Mouse (Mus musculus): ENCODE measurements around the gene 4933412E24Rik. TPM values are rescaled to one million over a fixed set of nuclear protein-coding genes. Genes with fewer than 3 reads are reported as not detected.

Gene 4933412E24Rik
- polyA plus RNA-seq (2015; fragmentation: Nextera tagmentation; extraction: Ambion mirVana) = not detected in 2 replicates

DNA sequence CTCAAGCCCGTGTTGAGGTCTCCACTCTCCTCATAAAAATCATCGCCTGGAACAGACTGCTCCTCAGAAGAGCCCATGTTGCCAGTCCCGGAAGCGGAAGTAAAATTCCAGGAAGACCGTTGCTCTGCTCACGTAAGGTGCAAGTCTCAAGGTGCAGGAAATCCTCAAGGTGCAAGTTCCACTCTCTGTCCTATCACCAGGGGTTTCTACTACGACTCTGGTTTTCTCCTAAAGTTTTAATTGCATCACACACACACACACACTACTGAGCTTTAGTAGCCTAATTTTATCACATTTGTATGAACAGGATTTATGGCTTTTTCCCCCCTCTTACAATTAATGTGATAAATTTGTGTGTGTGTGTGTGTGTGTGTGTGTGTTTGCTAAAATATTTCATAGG lies at the start of gene 4933412E24Rik:
4933412E24Rik (minus strand) TSS at position 101 of the 400 bp plus-strand sequence.
- H3K9me3 ChIP-seq (ENCODE audit: low read length) = no peaks in the 10 kb centered on the region
- no peak within 1 kb of the TSS for H3K4me2 ChIP-seq (replicated peaks; ENCODE audit: low read depth, low read length)
- no peaks in the 10 kb centered on the region for H3K27me3 ChIP-seq (ENCODE audit: insufficient read depth, low read length)
- no peak within 1 kb of the TSS for H3K9ac ChIP-seq (replicated peaks; ENCODE audit: low read length)
- no peaks in the 10 kb centered on the region for H3K36me3 ChIP-seq (ENCODE audit: insufficient read depth, low read length)
- ATAC-seq (ENCODE audit: low FRiP score, low TSS enrichment) = no peak
- H3K4me1 ChIP-seq (ENCODE audit: insufficient read depth, low read length) = no peaks in the 10 kb centered on the region
- 82% methylated on average over 7 of the region's 7 CpGs for WGBS
- no peak within 1 kb of the TSS for H3K27ac ChIP-seq (ENCODE audit: low read length)
- no peak within 1 kb of the TSS for H3K4me3 ChIP-seq (ENCODE audit: low read length)

DNA sequence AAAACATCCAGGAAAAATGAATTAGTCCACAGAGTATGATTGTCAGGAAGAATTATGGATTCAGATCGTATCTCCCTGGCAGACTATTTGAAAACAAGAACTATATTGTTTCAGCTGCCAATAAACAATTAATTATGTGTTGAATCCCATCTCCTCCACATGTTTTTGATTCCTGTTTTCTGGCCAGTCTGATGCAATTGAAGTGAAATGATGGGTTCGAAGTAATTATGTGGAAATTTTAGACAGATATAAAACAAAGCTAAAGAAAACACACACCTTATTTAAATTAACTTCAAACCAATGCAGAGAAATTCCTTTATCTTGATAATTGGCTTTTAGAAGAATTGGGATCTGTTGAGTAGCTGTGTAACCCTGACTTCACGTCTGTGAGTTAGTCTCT lies 14.3 kb upstream of the 4933412E24Rik start:
- Histone ChIP-seq H3K36me3 (ENCODE audit: insufficient read depth, low read length) (no peaks in the 10 kb centered on the region), H3K4me1 (ENCODE audit: insufficient read depth, low read length) (no peaks in the 10 kb centered on the region), H3K4me2 (replicated peaks; ENCODE audit: low read depth, low read length) (no peak overlapping the region), H3K27me3 (ENCODE audit: insufficient read depth, low read length) (no peaks in the 10 kb centered on the region), H3K9ac (replicated peaks; ENCODE audit: low read length) (no peak overlapping the region), H3K4me3 (ENCODE audit: low read length) (no peak overlapping the region), H3K27ac (ENCODE audit: low read length) (no peak overlapping the region), H3K9me3 (ENCODE audit: low read length) (no peaks in the 10 kb centered on the region)
- WGBS = 57% methylated on average over 3 of the region's 3 CpGs
- ATAC-seq (ENCODE audit: low FRiP score, low TSS enrichment) = no peak

DNA sequence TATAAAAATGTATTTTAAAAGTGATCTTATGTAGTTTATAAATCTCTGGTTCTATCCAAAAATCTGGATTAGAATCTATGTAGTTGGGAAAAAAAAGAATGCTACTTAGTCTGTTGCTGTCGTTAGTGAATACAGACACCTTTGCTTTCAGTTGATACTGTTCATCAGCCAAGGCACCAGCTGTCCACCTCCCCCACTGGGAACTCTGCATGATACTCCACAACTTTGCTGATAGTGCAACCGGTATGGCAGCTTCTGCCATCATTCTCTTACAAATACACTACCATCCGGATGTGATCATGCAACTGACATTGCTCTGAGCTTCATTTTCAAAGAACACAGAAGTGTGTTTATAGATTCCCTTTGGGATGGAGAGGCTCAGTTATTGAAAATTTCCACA lies 4.8 kb upstream of the 4933412E24Rik start:
- Histone ChIP-seq H3K27ac (ENCODE audit: low read length) (no peak overlapping the region), H3K9ac (replicated peaks; ENCODE audit: low read length) (no peak overlapping the region), H3K4me2 (replicated peaks; ENCODE audit: low read depth, low read length) (no peak overlapping the region), H3K4me1 (ENCODE audit: insufficient read depth, low read length) (no peaks in the 10 kb centered on the region), H3K4me3 (ENCODE audit: low read length) (no peak overlapping the region), H3K27me3 (ENCODE audit: insufficient read depth, low read length) (no peaks in the 10 kb centered on the region), H3K36me3 (ENCODE audit: insufficient read depth, low read length) (no peaks in the 10 kb centered on the region), H3K9me3 (ENCODE audit: low read length) (no peaks in the 10 kb centered on the region)
- WGBS = 59% methylated on average over 3 of the region's 3 CpGs
- ATAC-seq (ENCODE audit: low FRiP score, low TSS enrichment) = no peak

DNA sequence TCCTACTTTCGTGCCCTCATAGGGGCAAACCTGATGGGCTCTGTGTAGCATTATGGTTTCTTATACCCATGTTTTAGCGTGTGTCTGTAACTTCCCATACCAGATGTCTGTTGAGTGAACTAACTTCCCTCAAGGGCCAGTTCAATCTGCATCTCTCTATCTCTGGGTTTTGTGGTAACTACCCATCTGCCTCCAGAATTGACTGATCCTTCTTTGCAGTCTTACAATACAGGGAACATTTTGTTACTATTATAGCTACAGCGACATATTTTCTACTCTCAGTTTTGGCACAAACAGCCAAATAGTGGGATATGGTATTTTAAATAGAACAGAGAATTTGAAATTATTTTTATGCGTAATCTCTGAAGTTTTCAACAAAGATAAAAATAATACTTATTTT lies 6.2 kb downstream of the 4933412E24Rik start:
- ATAC-seq (ENCODE audit: low FRiP score, low TSS enrichment) = no peak
- Histone ChIP-seq H3K4me1 (ENCODE audit: insufficient read depth, low read length) (no peaks in the 10 kb centered on the region), H3K27me3 (ENCODE audit: insufficient read depth, low read length) (no peaks in the 10 kb centered on the region), H3K36me3 (ENCODE audit: insufficient read depth, low read length) (no peaks in the 10 kb centered on the region), H3K9ac (replicated peaks; ENCODE audit: low read length) (no peak overlapping the region), H3K27ac (ENCODE audit: low read length) (no peak overlapping the region), H3K4me3 (ENCODE audit: low read length) (no peak overlapping the region), H3K4me2 (replicated peaks; ENCODE audit: low read depth, low read length) (no peak overlapping the region), H3K9me3 (ENCODE audit: low read length) (no peaks in the 10 kb centered on the region)
- WGBS = 93% methylated on average over 4 of the region's 4 CpGs

DNA sequence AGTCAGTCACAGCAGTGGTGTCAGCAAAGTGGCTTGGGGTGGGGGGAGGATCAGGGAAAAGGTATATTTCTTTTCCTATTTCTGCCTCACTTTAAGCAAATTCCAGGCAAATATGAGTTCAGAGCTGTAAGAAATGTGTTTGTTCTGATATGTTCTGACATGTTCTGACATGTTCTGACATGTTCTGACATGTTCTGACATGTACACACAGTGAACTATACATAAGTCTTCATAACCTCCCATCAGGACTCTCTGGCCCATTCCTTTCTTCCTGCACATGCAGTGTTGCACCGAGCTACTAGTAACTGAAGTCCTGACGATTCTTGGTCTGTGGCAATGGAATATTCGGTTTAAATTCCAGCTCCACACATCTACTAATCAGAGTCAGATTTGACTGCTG lies 6.8 kb downstream of the 4933412E24Rik start:
- Histone ChIP-seq H3K9ac (replicated peaks; ENCODE audit: low read length) (no peak overlapping the region), H3K27me3 (ENCODE audit: insufficient read depth, low read length) (no peaks in the 10 kb centered on the region), H3K4me1 (ENCODE audit: insufficient read depth, low read length) (no peaks in the 10 kb centered on the region), H3K27ac (ENCODE audit: low read length) (no peak overlapping the region), H3K9me3 (ENCODE audit: low read length) (no peaks in the 10 kb centered on the region), H3K36me3 (ENCODE audit: insufficient read depth, low read length) (no peaks in the 10 kb centered on the region), H3K4me2 (replicated peaks; ENCODE audit: low read depth, low read length) (no peak overlapping the region), H3K4me3 (ENCODE audit: low read length) (no peak overlapping the region)
- 80% methylated on average over 3 of the region's 3 CpGs for WGBS
- ATAC-seq (ENCODE audit: low FRiP score, low TSS enrichment) = no peak

DNA sequence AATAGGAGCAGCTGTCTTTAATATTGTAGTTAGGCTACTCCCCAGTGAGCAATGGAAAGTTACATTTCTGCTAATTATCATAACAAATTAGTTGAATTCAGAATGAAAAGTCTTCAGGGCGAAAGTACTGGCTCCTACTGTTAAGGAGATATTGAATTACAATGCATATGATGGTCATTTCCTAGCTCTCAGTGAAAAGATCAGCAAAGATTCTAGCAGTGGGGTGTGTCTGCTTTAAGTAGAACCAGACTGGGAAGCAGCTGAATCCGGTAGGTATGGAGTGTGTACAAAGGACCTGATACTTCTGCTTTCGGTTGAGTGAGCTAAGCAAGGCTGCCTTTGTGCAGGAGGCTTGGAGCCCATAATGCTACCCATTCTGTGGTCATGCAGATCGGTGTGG lies 32.6 kb downstream of the 4933412E24Rik start:
- WGBS = 70% methylated on average over 4 of the region's 4 CpGs
- no peak overlapping the region for H3K4me3 ChIP-seq (ENCODE audit: low read length)
- ATAC-seq (ENCODE audit: low FRiP score, low TSS enrichment) = no peak

DNA sequence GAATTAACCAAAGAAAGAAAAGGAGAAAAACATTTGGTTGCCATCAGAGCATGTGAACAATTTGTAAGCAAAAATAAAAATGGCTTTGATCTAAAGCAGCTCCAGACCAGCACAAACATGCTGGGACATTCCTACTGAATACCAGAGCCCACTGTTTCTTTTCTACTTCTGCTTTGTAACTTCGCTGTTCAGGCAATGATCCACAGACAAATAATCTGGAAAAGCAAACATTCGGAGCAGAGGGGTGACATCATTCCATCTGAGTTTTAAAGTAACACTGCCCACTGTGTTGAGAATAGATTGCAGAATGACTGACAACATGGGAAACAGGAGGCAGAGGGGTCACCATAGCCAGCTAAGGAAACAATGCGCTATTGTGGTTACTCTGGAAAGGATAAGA lies 41.1 kb downstream of the 4933412E24Rik start:
- H3K9me3 ChIP-seq (ENCODE audit: low read length) = no peaks in the 10 kb centered on the region; the same call in 1 of the 2 replicates
- no peaks in the 10 kb centered on the region for H3K27me3 ChIP-seq (ENCODE audit: insufficient read depth, low read length)
- no peak overlapping the region for H3K4me2 ChIP-seq (replicated peaks; ENCODE audit: low read depth, low read length)
- ATAC-seq (ENCODE audit: low FRiP score, low TSS enrichment) = no peak
- no peak overlapping the region for H3K4me3 ChIP-seq (ENCODE audit: low read length)
- H3K36me3 ChIP-seq (ENCODE audit: insufficient read depth, low read length) = no peaks in the 10 kb centered on the region
- H3K9ac ChIP-seq (replicated peaks; ENCODE audit: low read length) = no peak overlapping the region
- H3K27ac ChIP-seq (ENCODE audit: low read length) = no peak overlapping the region
- WGBS = 52% methylated on average over 3 of the region's 3 CpGs
- no peaks in the 10 kb centered on the region for H3K4me1 ChIP-seq (ENCODE audit: insufficient read depth, low read length)

More for the DNA sequence above, 32.6 kb downstream of the 4933412E24Rik start:
- Histone ChIP-seq H3K27me3 (ENCODE audit: insufficient read depth, low read length) (no peaks in the 10 kb centered on the region), H3K9me3 (ENCODE audit: low read length) (no peaks in the 10 kb centered on the region), H3K9ac (replicated peaks; ENCODE audit: low read length) (no peak overlapping the region), H3K27ac (ENCODE audit: low read length) (no peak overlapping the region), H3K4me1 (ENCODE audit: insufficient read depth, low read length) (no peaks in the 10 kb centered on the region), H3K36me3 (ENCODE audit: insufficient read depth, low read length) (no peaks in the 10 kb centered on the region), H3K4me2 (replicated peaks; ENCODE audit: low read depth, low read length) (no peak overlapping the region)

DNA sequence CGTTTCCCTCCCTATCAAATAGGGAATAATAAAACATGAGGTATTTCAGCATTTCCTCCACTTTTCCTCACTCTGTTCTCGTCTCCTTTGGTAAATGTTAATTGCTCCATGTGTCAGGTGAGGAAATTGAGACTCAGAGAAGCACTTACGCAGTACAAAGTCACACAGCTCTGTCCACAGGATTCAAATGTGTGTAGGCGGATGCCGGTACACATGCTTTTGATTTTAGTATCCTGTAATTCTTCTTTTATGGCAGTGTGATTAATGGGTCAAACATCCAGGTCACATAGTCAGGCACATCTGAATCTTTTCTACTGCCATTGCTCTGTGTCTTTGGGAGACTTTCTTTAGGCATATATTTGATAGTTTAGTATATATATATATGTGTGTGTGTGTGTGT lies 41.8 kb downstream of the 4933412E24Rik start:
- H3K4me3 ChIP-seq (ENCODE audit: low read length) = no peak overlapping the region
- H3K9ac ChIP-seq (replicated peaks; ENCODE audit: low read length) = no peak overlapping the region
- no peaks in the 10 kb centered on the region for H3K36me3 ChIP-seq (ENCODE audit: insufficient read depth, low read length)
- no peak overlapping the region for H3K27ac ChIP-seq (ENCODE audit: low read length)
- no peak for ATAC-seq (ENCODE audit: low FRiP score, low TSS enrichment)
- H3K27me3 ChIP-seq (ENCODE audit: insufficient read depth, low read length) = no peaks in the 10 kb centered on the region
- no peaks in the 10 kb centered on the region; the same call in 1 of the 2 replicates for H3K9me3 ChIP-seq (ENCODE audit: low read length)
- no peak overlapping the region for H3K4me2 ChIP-seq (replicated peaks; ENCODE audit: low read depth, low read length)
- 42% methylated on average over 5 of the region's 5 CpGs for WGBS
- no peaks in the 10 kb centered on the region for H3K4me1 ChIP-seq (ENCODE audit: insufficient read depth, low read length)

DNA sequence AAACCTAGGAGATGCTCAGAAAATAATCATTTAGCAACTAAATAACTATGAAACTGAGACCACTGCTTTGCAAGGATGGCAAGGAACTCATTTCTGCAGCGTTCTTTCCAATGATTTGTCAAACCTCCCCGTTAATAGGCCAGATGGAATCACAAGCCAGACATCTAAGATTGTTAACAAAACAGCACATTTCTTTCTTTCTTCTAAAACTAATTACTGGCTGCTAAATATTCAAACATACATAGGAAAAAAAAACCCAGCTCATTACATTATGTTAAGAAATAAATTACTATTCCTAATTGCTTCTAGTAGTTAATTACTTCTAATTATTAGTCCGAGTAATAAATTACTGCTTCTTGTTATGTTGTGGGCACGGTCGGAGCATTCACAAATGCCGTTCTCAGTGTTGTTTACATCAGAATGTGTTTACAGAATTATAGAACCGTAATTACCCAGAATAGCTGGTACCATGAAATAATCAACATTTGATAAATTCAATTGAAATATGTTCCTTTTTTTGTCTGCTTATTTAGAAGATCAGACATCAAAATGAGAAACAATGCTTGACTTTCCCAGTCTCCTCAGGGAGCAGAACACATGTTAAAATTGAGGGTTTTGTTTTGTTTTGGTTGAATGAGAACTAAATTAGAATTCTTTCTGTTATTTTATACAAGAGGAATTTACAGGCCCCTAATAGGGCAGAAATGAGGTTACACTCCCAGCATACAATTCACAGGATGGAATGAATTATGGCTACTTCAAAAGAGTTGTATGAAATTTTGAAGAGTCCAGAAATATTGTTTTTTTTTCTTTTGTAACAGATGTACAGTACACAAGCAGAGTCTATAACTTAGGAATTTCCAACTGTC lies 42.5 kb downstream of the 4933412E24Rik start:
- no peak for ATAC-seq (ENCODE audit: low FRiP score, low TSS enrichment)
- 69% methylated on average over 7 of the region's 7 CpGs for WGBS
- no peak overlapping the region for H3K4me3 ChIP-seq (ENCODE audit: low read length)

More for the DNA sequence above, 42.5 kb downstream of the 4933412E24Rik start:
- no peaks in the 10 kb centered on the region; the same call in 1 of the 2 replicates for H3K9me3 ChIP-seq (ENCODE audit: low read length)
- H3K27me3 ChIP-seq (ENCODE audit: insufficient read depth, low read length) = no peaks in the 10 kb centered on the region
- no peak overlapping the region for H3K9ac ChIP-seq (replicated peaks; ENCODE audit: low read length)
- H3K36me3 ChIP-seq (ENCODE audit: insufficient read depth, low read length) = no peaks in the 10 kb centered on the region
- H3K27ac ChIP-seq (ENCODE audit: low read length) = no peak overlapping the region
- no peaks in the 10 kb centered on the region for H3K4me1 ChIP-seq (ENCODE audit: insufficient read depth, low read length)
- no peak overlapping the region for H3K4me2 ChIP-seq (replicated peaks; ENCODE audit: low read depth, low read length)

Data from kidney, embryonic 16.5 days (tissue).